Mouse (Mus musculus): Measurements from ENCODE around the gene Zfand2b.

- TF ChIP-seq CTCF (IDR thresholded peaks at IDR 0.05; ENCODE audit: low read depth, low read length) (no peak), TAL1 (conservative IDR thresholded peaks at IDR 0.05; ENCODE audit: low read depth, low read length) (no peak)
Observed at GRCm38 (mm10) chr1:75214886-75215285, 46.4 kb downstream of the Zfand2b start.
